Mouse (Mus musculus) lung, postnatal 36 days (tissue): ENCODE results near the gene Kctd17.
A peak's percentile ranks its signal among the peaks of the same experiment; 100 is the strongest.

Experiments used
- DNase-seq: peaks from one replicate; pipeline ENCODE4 v3.0.0; 2022; ENCODE audit warnings: mixed read lengths

Kctd17 gene

GRCm38 (mm10) chr15:78449694-78450418, 21.5 kb downstream of the Kctd17 start:
- DNase-seq: peak; percentile 70

- DNase-seq: no peak
These were observed 22.0 kb downstream of the Kctd17 start for GRCm38 (mm10) chr15:78450419-78450768.

- no peak for DNase-seq
These were observed 22.8 kb downstream of the Kctd17 start for GRCm38 (mm10) chr15:78451201-78451600.

- no peak for DNase-seq
These were observed 24.6 kb downstream of the Kctd17 start for GRCm38 (mm10) chr15:78452929-78453328.

GRCm38 (mm10) chr15:78455168-78455567, 26.8 kb downstream of the Kctd17 start:
- no peak for DNase-seq

GRCm38 (mm10) chr15:78456051-78456450, 27.7 kb downstream of the Kctd17 start:
- DNase-seq: no peak

- DNase-seq: no peak
These were observed 28.8 kb downstream of the Kctd17 start for GRCm38 (mm10) chr15:78457193-78457592.

GRCm38 (mm10) chr15:78462981-78463380, 34.6 kb downstream of the Kctd17 start:
- DNase-seq: no peak

- DNase-seq: no peak
These were observed 38.4 kb downstream of the Kctd17 start for GRCm38 (mm10) chr15:78466809-78467208.

- DNase-seq: no peak
These were observed 39.2 kb downstream of the Kctd17 start for GRCm38 (mm10) chr15:78467570-78467969.

GRCm38 (mm10) chr15:78468379-78468937, 40.1 kb downstream of the Kctd17 start, which contains the start of gene Tmprss6:
Tmprss6 (minus strand) TSS chr15:78468634.
- no peak for DNase-seq

- DNase-seq: no peak
These were observed 42.3 kb downstream of the Kctd17 start for GRCm38 (mm10) chr15:78470495-78471276.

GRCm38 (mm10) chr15:78471902-78472301, 43.5 kb downstream of the Kctd17 start:
- no peak for DNase-seq

- DNase-seq: no peak
These were observed 45.1 kb downstream of the Kctd17 start for GRCm38 (mm10) chr15:78473442-78473841.

- DNase-seq: no peak
These were observed 47.3 kb downstream of the Kctd17 start for GRCm38 (mm10) chr15:78475604-78476031.

- DNase-seq: no peak
These were observed 48.5 kb downstream of the Kctd17 start for GRCm38 (mm10) chr15:78476878-78477277.

- no peak for DNase-seq
These were observed 49.7 kb downstream of the Kctd17 start for GRCm38 (mm10) chr15:78478073-78478472.

GRCm38 (mm10) chr15:78479470-78479869, 51.1 kb downstream of the Kctd17 start:
- no peak for DNase-seq

GRCm38 (mm10) chr15:78480111-78480510, 51.7 kb downstream of the Kctd17 start:
- no peak for DNase-seq

- no peak for DNase-seq
These were observed 52.6 kb downstream of the Kctd17 start for GRCm38 (mm10) chr15:78480991-78481390.

GRCm38 (mm10) chr15:78481448-78482000, 53.2 kb downstream of the Kctd17 start:
- no peak for DNase-seq

GRCm38 (mm10) chr15:78482518-78482917, 54.2 kb downstream of the Kctd17 start:
- no peak for DNase-seq

- no peak for DNase-seq
These were observed 54.9 kb downstream of the Kctd17 start for GRCm38 (mm10) chr15:78483311-78483710.

- DNase-seq: no peak
These were observed 58.2 kb downstream of the Kctd17 start for GRCm38 (mm10) chr15:78486564-78486963.
